Mouse (Mus musculus) limb, embryonic 12.5 days (tissue): ENCODE measurements at regions not wholly inside any gene's neighbourhood (a gene's known extent, or its start where the extent isn't known, plus 50 kb on each side); places are given as distances from the start of the nearest gene placed in this dataset.
A peak's percentile ranks its signal among the peaks of the same experiment; 100 is the strongest.

Source experiments
- ATAC-seq: fragments of 200-750 bp; cut with Nextera tagmentation; 2 replicates; pipeline ENCODE4 v1.8.0; 2017; ENCODE audit warnings: low read depth, moderate TSS enrichment; ENCODE audit not compliant: insufficient number of reproducible peaks, insufficient read depth, low FRiP score, low TSS enrichment
- H3K27ac ChIP-seq: fragments of 300-500 bp; sonication (generic); 2 replicates; pipeline ENCODE4 v1.5.1; 2016; ENCODE audit warnings: mild to moderate bottlenecking, moderate library complexity
- H3K27me3 ChIP-seq: fragments of 300-500 bp; sonication (generic); 2 replicates; pipeline ENCODE4 v1.6.1; 2016; ENCODE audit warnings: mild to moderate bottlenecking, moderate library complexity
- H3K36me3 ChIP-seq: fragments of 300-500 bp; sonication (generic); 2 replicates; pipeline ENCODE4 v1.6.1; 2016; ENCODE audit warnings: mild to moderate bottlenecking, moderate library complexity
- H3K4me1 ChIP-seq: fragments of 300-500 bp; sonication (generic); replicated peaks from 2 replicates; pipeline ENCODE4 v1.6.1; 2016
- H3K4me2 ChIP-seq: fragments of 300-500 bp; sonication (generic); 2 replicates; pipeline ENCODE4 v1.6.1; 2016; ENCODE audit warnings: mild to moderate bottlenecking, moderate library complexity
- H3K4me3 ChIP-seq: fragments of 300-500 bp; sonication (generic); replicated peaks from 2 replicates; pipeline ENCODE4 v1.5.1; 2016; ENCODE audit warnings: mild to moderate bottlenecking
- H3K9ac ChIP-seq: fragments of 300-500 bp; sonication (generic); replicated peaks from 2 replicates; pipeline ENCODE4 v1.6.1; 2016; ENCODE audit warnings: mild to moderate bottlenecking, moderate library complexity
- H3K9me3 ChIP-seq: fragments of 300-500 bp; sonication (generic); 2 replicates; pipeline ENCODE4 v1.6.1; 2016; ENCODE audit warnings: mild to moderate bottlenecking, moderate library complexity
- whole genome bisulfite sequencing: fragments of 180-500 bp; shearing (Covaris S2); methylation state at CpG from one replicate; pipeline ENCODE4 v1.1.7; 2016; 5-methylcytosine and 5-hydroxymethylcytosine counted together

DNA sequence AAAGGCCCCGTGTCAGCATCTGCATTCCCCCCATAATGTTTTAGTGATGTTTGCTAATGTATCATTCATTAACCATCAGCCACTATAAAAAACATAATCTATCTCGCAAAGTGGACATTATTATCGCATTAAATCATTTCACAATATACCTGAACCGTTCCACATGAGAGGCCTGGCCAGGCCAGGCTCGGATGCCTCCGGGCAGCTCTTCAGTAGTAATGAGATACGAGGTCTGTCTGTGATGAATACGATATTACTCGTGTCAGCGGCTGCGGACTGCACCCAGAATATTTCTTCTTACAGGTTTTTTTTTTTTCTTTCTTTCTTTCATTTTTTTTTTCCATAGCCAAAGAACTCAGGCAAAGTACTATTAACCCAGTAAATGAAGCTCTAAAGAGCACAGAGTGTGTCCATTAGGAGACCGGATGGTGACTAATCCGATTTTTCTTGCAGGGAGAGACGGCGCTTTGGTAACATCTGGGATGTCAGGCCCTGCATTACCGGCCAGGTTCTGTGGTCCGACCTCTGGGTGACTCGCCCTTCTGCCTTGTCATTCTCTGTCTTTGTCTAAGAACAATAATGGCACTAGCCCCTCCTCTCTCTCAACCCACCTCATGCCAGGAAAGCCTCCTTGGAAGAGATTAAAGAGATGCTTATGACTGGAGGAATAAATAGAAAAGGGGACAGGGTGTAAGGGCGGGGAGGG is 145.5 kb downstream of the Slc35b3 start:
- Histone ChIP-seq H3K4me2 (no peak overlapping the region), H3K9me3 (no peaks in the 10 kb centered on the region), H3K4me3 (no peak overlapping the region), H3K36me3 (no peaks in the 10 kb centered on the region), H3K27me3 (no peaks in the 10 kb centered on the region), H3K9ac (no peak overlapping the region), H3K4me1 (no peaks in the 10 kb centered on the region), H3K27ac (no peak overlapping the region)
- WGBS, result 86% methylated on average over 19 of the region's 19 CpGs
- ATAC-seq, result no peak

DNA sequence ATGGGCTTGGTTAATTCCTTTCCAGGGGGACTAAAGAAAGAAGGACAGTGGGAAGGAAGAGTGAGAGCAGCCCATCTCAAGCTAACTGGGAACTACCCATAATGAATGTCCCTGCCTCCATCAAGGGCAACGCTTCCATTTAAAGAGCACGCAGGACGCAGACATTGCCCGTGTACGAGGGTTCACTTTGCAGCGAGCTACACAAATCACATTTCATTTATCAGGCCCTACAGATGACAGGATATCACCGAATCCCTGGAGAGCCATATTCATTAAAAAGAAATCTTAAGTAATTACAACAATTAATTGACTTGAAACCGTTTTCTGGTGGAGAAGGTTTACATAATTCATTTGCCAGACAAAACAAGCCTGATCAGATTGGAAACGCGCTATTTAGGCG is 139.7 kb upstream of the Eef1e1 start:
- H3K27me3 ChIP-seq, result no peaks in the 10 kb centered on the region
- no peak overlapping the region for H3K27ac ChIP-seq
- no peak overlapping the region for H3K4me3 ChIP-seq
- no peak overlapping the region for H3K9ac ChIP-seq
- H3K4me2 ChIP-seq, result no peak overlapping the region
- H3K4me1 ChIP-seq, result no peaks in the 10 kb centered on the region
- ATAC-seq, result no peak
- WGBS, result 85% methylated on average over 11 of the region's 11 CpGs
- no peaks in the 10 kb centered on the region for H3K36me3 ChIP-seq
- H3K9me3 ChIP-seq, result no peaks in the 10 kb centered on the region

DNA sequence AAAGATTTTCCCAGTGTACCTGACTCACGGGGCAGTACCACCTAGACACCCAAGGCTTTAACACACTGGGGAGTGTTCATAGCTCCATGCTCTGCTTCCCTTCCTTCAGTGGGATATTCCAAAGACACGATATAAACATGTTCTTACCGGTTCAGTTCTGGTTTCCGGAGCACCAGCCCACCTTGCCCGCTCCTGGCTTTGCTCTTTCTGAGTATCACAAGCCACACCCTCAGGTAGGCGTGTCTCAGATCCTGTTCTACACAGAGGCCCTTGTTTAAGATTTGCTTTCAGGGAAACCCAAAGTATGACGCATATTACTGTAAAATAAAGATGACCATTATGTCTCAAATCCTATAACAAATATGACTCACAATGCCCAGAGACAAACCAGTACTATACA is 134.6 kb upstream of the Eef1e1 start:
- peak overlapping the region; percentile 23; the same call in 1 of the 2 replicates for H3K4me2 ChIP-seq
- H3K4me3 ChIP-seq, result no peak overlapping the region

DNA sequence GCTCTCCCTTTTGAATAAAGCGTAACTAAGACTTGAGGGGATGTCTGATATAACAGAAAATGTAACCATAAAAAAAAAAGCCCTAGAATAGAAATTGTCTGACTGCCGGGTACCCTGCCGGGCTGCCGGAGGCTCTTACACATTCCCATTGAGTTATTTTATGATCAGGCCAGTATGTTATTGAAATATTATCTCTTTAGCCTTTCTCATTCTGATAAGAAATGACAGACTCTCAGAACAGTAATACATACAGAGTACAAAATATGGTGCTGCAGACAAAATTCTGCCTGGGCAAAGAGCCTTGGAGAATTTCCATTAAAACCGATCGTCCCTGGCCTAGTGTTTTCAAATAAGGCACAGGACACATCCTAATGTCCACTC is 121.8 kb upstream of the Eef1e1 start:
- Histone ChIP-seq H3K4me1 (0 out of 2 replicates have a peak, but pooled peaks cover 3% of the 10 kb centered on the region), H3K9ac (no peak overlapping the region), H3K36me3 (no peaks in the 10 kb centered on the region), H3K27ac (no peak overlapping the region), H3K27me3 (peaks cover 3% of the 10 kb centered on the region; the same call in 1 of the 2 replicates), H3K9me3 (no peaks in the 10 kb centered on the region), H3K4me2 (no peak overlapping the region), H3K4me3 (no peak overlapping the region)
- no peak for ATAC-seq
- WGBS, result 77% methylated on average over 6 of the region's 6 CpGs

More for the DNA sequence above, 134.6 kb upstream of the Eef1e1 start:
- ATAC-seq, result no peak
- H3K4me1 ChIP-seq, result no peaks in the 10 kb centered on the region
- H3K27me3 ChIP-seq, result no peaks in the 10 kb centered on the region
- H3K9me3 ChIP-seq, result no peaks in the 10 kb centered on the region
- H3K9ac ChIP-seq, result no peak overlapping the region
- H3K27ac ChIP-seq, result no peak overlapping the region
- WGBS, result 35% methylated on average over 7 of the region's 7 CpGs
- no peaks in the 10 kb centered on the region for H3K36me3 ChIP-seq

DNA sequence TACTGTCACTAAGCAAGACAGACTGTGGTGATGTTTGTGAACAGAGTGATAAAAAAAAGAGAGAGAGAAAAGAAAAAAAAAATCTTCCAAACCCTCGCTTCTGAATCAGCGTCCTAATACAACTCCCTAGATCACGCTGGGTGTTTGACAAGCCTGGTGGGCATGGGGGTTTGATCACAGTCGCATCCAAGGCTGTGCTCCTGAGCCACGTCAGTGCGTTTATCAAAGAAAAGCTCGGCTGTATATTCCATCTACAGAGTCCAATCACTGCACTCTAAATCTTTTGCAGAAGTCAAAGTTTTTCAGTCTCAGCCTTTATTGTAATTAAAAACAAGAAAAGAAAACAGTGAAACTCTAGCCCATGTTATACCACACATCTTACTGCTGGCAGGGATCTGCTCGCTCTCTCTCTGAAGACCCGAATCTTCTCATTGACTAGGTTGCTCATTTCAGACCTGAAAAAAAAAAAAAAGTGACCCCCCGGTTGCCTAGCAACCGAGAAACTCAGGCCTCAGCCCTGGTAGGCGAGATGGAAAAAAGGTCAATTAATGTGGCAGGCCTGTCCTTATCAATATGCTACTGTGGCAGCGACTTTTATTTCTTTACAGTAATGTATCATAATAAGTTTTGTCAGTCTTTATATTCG is 121.2 kb upstream of the Eef1e1 start:
- H3K27me3 ChIP-seq, result peaks cover 3% of the 10 kb centered on the region; the same call in 1 of the 2 replicates
- no peak for ATAC-seq
- no peak overlapping the region for H3K4me2 ChIP-seq
- no peaks in the 10 kb centered on the region for H3K9me3 ChIP-seq
- H3K36me3 ChIP-seq, result no peaks in the 10 kb centered on the region
- H3K4me1 ChIP-seq, result 0 out of 2 replicates have a peak, but pooled peaks cover 3% of the 10 kb centered on the region
- WGBS, result 59% methylated on average over 14 of the region's 14 CpGs
- H3K27ac ChIP-seq, result no peak overlapping the region
- no peak overlapping the region for H3K4me3 ChIP-seq
- H3K9ac ChIP-seq, result no peak overlapping the region

DNA sequence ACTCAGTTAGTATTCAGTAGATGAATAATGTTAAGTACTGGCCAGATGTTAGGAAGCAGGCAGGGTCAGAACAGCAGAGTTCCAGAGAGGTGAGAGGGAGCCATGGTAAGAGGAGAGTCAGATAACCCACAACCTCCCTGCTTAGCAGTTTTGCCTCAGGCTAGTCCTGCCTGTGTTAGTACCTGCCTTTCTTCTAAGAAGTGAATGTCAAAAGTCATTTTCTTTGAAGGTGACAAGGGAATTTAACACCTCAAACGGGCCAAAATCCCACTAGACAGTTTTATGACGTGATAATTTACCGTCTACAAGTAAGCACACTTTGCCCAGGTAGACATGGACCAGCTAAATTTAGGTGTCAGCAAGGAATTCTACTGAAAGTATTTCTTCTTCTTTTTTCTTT is 117.7 kb upstream of the Eef1e1 start:
- ATAC-seq, result no peak
- Histone ChIP-seq H3K27ac (no peak overlapping the region), H3K9me3 (no peaks in the 10 kb centered on the region), H3K9ac (no peak overlapping the region), H3K36me3 (no peaks in the 10 kb centered on the region), H3K4me3 (no peak overlapping the region), H3K27me3 (peaks cover 3% of the 10 kb centered on the region; the same call in 1 of the 2 replicates), H3K4me1 (peaks cover 3% of the 10 kb centered on the region; the same call in 1 of the 2 replicates), H3K4me2 (no peak overlapping the region)
- 20% methylated on average over 3 of the region's 3 CpGs for WGBS

DNA sequence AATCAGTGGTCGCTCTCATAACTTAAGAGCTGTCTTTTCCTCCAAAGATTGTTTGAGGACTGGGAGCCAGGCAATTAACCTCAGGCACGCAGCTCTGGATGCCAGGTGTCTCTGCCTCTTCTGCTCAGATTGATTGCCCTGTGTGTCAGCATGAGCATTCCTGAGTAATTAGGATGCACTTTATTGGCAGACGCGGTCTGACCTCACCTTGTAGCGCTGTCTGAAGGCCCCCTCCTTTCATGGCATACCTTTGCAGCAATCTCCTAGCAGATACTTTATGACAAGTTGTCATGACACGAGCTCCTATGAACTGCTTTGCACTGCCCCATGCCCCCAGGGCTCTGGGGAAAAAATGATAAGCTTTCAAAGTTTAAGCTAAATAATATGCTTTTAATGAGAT is 114.1 kb upstream of the Eef1e1 start:
- ATAC-seq, result no peak

DNA sequence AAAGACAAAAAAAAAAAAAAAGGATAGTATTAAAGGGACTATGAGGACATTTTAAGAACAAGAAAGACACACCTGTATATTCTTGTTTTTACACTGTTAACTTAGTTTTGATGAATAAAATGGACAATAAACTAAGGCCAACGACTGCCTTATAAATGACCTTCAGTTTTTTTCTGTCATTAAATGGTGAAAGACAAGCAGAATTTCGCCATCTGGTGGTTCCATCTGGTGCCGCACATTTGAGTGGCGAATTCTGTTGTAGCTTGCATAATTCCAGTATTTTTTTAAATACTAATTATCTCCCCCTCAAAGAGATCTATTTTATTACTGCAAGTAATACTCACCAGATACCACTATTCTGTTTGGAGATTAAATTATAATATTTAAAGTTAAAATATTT is 107.3 kb upstream of the Eef1e1 start:
- Histone ChIP-seq H3K36me3 (no peaks in the 10 kb centered on the region), H3K27me3 (no peaks in the 10 kb centered on the region), H3K9ac (no peak overlapping the region), H3K9me3 (no peaks in the 10 kb centered on the region), H3K27ac (no peak overlapping the region), H3K4me2 (no peak overlapping the region), H3K4me3 (no peak overlapping the region), H3K4me1 (no peaks in the 10 kb centered on the region)
- WGBS, result 43% methylated on average over 4 of the region's 4 CpGs
- no peak for ATAC-seq

More for the DNA sequence above, 114.1 kb upstream of the Eef1e1 start:
- Histone ChIP-seq H3K4me1 (peaks cover 3% of the 10 kb centered on the region; the same call in 1 of the 2 replicates), H3K27ac (no peak overlapping the region), H3K27me3 (peaks cover 3% of the 10 kb centered on the region; the same call in 1 of the 2 replicates), H3K4me2 (no peak overlapping the region), H3K36me3 (no peaks in the 10 kb centered on the region), H3K4me3 (no peak overlapping the region), H3K9me3 (no peaks in the 10 kb centered on the region), H3K9ac (no peak overlapping the region)
- WGBS, result 18% methylated on average over 6 of the region's 6 CpGs

DNA sequence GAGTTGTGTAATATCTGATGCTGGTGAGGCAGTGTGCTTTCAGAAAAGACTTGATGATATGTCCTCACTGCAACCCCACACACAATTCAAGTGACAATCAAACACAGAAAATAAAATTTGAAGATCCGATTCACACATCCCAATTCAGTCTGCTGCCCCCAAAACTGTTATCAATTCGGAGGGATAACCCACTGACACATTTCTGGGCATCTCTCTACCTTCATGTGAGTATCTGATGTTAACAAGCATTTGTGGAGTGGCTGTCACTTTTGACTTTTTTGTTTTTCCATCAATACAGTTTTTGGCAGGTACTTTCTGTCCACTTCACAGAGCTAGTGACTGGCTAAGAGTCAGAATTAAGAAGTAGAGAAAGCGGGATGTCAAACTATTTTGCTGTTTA is 101.4 kb upstream of the Eef1e1 start:
- H3K27ac ChIP-seq, result no peak overlapping the region
- WGBS, result 92% methylated on average over 3 of the region's 3 CpGs

DNA sequence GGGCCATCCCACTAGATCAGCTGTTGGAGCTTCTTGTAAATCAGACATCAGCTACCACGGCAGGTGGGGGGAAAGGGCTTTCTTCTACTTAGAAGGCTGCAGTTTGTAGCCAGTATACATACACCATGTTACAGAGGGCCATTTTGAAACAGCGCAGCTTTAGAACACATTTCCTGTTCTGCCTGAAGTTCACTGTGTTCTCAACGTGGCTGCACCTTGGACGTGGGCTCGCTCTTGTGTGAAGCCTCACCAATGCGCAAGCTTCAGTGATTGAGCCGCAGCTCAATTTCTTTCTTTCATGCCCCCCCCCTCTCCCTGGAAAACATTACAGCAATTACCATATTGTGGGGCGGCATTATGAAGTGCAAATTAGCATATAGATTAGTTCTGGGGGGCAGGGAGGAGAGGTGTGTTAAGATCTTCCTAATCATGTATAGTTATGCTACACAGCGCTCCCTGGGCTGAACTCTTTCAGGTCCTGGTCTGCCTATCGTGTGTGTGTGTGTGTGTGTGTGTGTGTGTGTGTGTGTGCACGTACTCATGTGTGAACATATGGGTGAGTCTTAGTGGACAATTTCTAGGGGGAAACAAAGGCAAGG is 97.9 kb upstream of the Eef1e1 start:
- H3K9me3 ChIP-seq, result peaks cover 8% of the 10 kb centered on the region
- H3K4me2 ChIP-seq, result no peak overlapping the region
- H3K27me3 ChIP-seq, result no peaks in the 10 kb centered on the region
- no peak overlapping the region for H3K9ac ChIP-seq
- H3K4me1 ChIP-seq, result no peaks in the 10 kb centered on the region
- no peaks in the 10 kb centered on the region for H3K36me3 ChIP-seq
- whole genome bisulfite sequencing, result 88% methylated on average over 11 of the region's 11 CpGs
- ATAC-seq, result no peak
- H3K4me3 ChIP-seq, result no peak overlapping the region
- no peak overlapping the region for H3K27ac ChIP-seq

More for the DNA sequence above, 101.4 kb upstream of the Eef1e1 start:
- Histone ChIP-seq H3K36me3 (no peaks in the 10 kb centered on the region), H3K4me1 (no peaks in the 10 kb centered on the region), H3K4me2 (no peak overlapping the region), H3K9me3 (no peaks in the 10 kb centered on the region), H3K27me3 (no peaks in the 10 kb centered on the region), H3K9ac (no peak overlapping the region), H3K4me3 (no peak overlapping the region)
- ATAC-seq, result no peak

DNA sequence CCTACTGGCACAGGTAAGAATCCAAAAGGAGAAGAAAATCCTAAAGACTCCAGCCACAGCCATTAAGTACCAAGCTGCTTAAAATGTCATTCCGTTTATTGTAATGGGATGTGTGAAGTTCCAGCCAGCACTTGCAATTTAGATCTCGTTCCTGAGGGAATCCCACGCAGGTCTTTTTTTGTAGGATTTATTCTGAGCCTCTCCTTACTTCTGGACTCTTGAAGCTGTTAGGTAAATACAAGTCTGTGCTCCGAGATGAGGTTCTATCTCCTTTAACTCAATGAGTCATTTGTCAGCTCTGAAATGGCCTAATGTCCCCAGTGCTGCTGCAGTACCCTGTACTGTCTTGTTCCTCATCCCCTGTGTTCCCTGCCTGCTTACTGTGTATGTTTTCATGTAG is 94.9 kb upstream of the Eef1e1 start:
- Histone ChIP-seq H3K4me3 (no peak overlapping the region), H3K9ac (no peak overlapping the region), H3K4me1 (no peaks in the 10 kb centered on the region), H3K9me3 (peaks cover 10% of the 10 kb centered on the region), H3K27me3 (no peaks in the 10 kb centered on the region), H3K27ac (no peak overlapping the region), H3K36me3 (no peaks in the 10 kb centered on the region), H3K4me2 (no peak overlapping the region)
- ATAC-seq, result no peak
- 74% methylated on average over 4 of the region's 4 CpGs for WGBS
